Mouse (Mus musculus) embryonic fibroblast, embryonic 13.5 days (primary cell): ENCODE data around the gene Gp5. TPM values are rescaled to one million over a fixed set of nuclear protein-coding genes. Genes with fewer than 3 reads are reported as not detected.
"Not testable (repeated sequence)": the region's sequence is repeated elsewhere in the genome, so short reads cannot be mapped to it uniquely, and the experiment has no call there.

ENCODE experiments used
- H3K27ac ChIP-seq: 2 replicates; pipeline ENCODE4 v1.5.1; 2012; ENCODE audit warnings: low read length, control low read depth, inconsistent platforms; ENCODE audit not compliant: insufficient read depth
- H3K4me1 ChIP-seq: 2 replicates; pipeline ENCODE4 v1.6.1; 2011; ENCODE audit warnings: low read length; ENCODE audit not compliant: control insufficient read depth, insufficient read depth
- H3K4me3 ChIP-seq: 2 replicates; pipeline ENCODE4 v1.5.1; 2011; ENCODE audit warnings: mild to moderate bottlenecking, control low read depth, low read length; ENCODE audit not compliant: insufficient read depth
- CTCF ChIP-seq: IDR thresholded peaks from 2 replicates; pipeline ENCODE4 v1.5.1; 2011; ENCODE audit warnings: mild to moderate bottlenecking, control low read depth, low read length, moderate library complexity, borderline replicate concordance; ENCODE audit not compliant: insufficient read depth
- POLR2A ChIP-seq: IDR thresholded peaks from 2 replicates; pipeline ENCODE4 v1.6.1; 2011; ENCODE audit warnings: low read depth, mild to moderate bottlenecking, control low read depth, low read length, moderate library complexity
- polyA plus RNA-seq: library from polyadenylated mRNA; stranded (reverse); fragments of >200 nt; gene quantifications from 2 replicates; pipeline ENCODE4 v1.2.4, GENCODE M21; 2011; ENCODE audit warnings: low read depth; ENCODE audit not compliant: missing spikeins, insufficient read length

Gene Gp5
- 0.54 TPM in 1 of 2 replicates, not detected in the other for polyA plus RNA-seq

DNA sequence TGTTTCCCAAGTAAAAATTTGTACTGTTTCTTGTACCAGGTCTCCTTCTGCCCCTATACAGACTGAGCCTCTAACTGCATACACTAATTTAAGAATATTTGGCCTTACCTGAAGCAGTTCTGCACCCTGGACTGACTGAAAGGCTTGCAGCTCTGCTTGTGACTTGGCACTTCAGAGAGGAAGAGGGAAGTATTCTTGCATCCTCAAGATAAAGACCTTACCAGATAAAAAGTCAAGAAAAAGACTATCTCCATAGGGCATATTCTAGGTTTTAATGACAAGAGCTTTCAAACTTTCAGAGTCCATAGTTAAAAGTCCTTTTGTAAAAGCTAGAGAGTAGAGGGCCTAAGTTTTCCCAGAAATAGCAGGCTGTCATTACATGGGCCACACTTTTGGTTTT is at the start of gene Gp5:
Gp5 (minus strand) TSS at position 133 of the 400 bp plus-strand sequence.
- H3K27ac ChIP-seq: no peak within 1 kb of the TSS
- no peaks in the 10 kb centered on the region for H3K4me1 ChIP-seq
- no peak for TF ChIP-seq CTCF
- TF ChIP-seq POLR2A: no peak
- no peak within 1 kb of the TSS for H3K4me3 ChIP-seq

DNA sequence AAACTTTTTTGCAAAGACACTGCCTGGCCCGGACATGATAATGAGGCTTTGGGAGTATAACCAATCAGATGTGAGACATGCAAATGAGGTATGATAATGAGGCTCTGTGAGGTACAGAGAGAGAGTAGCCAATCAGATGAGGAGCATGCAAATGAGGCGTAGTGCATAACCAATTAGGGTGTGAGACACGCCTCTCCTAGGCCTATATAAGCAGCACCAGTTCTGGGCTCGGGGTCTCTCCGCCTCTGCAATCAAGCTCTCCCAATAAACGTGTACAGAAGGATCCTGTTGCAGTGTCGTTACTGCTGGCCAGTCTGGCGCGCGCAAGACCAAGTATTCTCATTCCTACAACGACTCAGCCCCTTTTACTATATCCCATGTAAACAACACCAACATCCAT is 42.9 kb upstream of the Gp5 start:
- H3K4me1 ChIP-seq, H3K27ac ChIP-seq, H3K4me3 ChIP-seq: not testable (repeated sequence)

DNA sequence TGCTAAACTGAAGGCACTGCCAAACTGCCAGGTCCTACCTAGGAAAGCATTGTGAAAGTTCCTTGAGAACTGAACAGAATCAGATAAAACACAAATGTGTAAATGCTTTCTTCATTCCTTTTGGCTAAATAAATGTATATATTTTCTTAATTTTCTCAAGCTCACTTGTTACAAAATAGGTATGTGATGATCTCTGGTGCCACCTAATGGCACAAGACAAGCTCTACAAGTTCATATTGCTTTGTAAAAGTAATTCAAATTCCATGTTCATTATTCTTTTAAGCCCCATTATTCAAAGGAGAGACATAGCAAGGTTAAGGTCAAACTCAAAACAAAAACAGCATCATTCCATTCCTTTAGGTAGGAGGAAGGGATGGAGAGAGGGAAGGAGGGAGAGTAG is 3.7 kb upstream of the Gp5 start:
- TF ChIP-seq POLR2A: no peak
- TF ChIP-seq CTCF: no peak
- H3K27ac ChIP-seq: no peak overlapping the region
- no peaks in the 10 kb centered on the region for H3K4me1 ChIP-seq
- no peak overlapping the region for H3K4me3 ChIP-seq

DNA sequence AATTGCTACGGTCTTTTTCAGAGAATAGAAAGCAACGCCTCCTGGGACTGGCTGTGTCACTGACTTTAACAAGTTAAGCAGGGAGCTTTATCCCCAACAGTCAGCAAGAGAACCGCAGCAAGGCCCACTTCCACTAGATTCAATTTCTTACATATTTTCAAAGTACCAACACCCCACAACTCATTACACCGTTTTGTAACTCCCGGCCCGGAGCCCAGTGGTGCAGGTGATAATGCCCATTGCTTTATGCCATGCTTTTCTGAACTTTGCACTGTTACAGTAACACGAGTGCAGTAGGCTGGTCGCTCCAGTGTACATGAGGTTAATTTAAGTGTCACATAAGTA is 436 bp downstream of the Gp5 start:
- Histone ChIP-seq H3K4me1 (no peaks in the 10 kb centered on the region), H3K4me3 (no peak overlapping the region), H3K27ac (no peak overlapping the region)
- TF ChIP-seq CTCF (no peak), POLR2A (no peak)

DNA sequence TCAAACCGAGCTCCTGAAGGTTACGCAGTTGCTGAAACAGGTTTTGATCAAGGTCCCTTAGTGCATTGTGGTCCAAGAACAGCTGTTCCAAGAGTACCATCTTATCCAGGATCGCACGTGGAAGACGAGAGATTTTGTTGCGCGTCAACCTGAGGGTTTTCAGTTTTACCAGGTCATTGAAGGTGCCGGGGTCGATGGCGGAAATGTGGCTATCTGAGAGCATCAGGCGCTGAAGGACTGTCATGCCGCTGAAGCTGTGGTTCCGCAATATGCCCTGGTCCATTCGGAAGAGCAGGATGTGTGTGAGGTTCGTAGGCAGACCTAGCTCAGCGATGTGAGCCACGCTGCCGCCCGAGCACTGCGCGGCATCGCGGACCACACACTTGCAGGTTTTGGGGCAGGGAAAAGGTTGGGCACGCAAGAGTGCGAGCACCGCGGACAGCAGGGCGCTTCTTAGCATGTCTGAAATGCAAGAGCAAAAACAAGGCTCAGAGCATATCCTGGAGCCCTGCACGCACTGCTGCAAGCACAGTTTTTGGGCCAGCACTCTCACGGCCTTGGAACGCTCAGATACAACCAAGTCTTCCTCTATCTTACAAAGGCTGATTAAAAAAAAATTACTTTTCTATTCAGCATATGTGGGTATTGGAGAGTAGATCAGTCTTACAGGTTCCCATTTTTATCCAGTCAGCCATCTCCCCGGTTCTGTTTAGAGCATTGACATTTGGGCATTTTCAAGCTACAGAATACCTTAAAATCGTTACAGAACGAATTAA is 996 bp downstream of the Gp5 start:
- Histone ChIP-seq H3K4me3 (no peak overlapping the region), H3K4me1 (no peaks in the 10 kb centered on the region), H3K27ac (no peak overlapping the region)
- TF ChIP-seq POLR2A (no peak), CTCF (no peak)

DNA sequence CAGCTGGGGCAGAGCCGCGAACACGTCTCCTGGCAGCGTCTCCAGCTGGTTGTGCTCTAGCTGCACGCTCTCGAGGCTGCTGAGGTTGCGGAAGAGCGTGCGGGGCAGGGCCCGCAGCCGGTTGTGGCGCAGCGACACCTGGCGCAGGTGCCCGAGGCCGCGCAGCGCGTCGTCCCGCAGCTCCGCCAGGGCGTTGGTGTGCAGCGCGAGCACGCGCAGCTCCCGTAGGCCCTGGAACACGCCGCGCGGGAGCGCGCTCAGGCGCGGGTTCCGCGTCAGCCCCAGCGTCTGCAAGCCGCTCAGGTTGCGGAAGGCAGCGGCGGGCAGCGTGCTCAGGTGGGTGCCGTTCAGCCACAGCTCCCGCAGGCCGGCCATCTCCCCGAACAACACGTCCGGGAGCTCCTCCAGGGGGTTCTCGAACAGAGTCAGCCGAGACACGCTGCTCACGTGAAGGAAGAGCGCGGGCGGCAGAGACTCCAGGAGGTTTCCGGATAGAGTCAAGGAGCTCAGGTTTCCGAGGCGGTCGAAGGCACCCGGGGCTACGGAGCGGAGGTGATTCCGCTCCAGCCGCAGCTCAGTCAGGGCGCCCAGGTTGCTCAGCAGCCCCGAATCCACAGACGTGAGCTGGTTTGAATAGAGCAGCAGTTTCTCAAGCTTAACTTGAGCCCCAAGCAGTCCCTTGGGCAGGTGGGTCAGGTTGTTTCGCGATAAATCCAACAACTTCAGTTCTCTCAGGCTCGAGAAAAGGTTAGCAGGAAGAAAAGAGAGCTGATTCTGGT is 1.8 kb downstream of the Gp5 start:
- no peak for TF ChIP-seq POLR2A
- TF ChIP-seq CTCF: no peak
- Histone ChIP-seq H3K27ac (no peak overlapping the region), H3K4me1 (no peaks in the 10 kb centered on the region), H3K4me3 (peak overlapping the region; percentile 24)

DNA sequence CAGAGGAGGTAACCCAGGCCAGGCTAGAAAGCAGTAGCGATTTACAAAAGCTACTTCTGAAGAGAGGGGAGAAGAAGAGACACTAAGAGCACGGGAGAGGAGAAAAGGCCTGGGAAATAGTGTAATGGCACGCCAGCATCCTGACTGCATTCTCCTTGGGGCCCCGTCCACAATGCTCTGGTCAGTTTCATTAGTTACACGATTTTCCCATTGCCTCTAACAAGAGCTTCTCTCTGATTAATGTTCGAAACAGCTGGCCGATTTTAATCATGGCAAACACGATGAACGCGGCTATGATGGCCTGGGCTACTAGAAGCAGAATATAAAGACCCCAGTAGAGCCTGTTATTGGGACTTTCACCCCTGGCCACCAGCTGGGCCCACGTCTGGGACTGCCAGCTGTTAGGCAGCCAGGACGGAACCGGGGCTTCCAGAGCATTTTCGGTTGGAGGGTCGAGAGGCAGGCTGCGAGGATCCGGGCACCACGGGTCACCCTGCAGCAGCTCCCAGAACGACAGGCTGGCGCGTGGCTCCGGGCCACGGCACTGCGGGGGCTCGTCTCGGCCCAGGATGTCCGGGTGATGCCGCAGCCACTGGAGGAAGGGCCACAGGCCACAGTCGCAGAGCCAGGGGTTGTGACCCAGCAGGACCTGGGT is 2.5 kb downstream of the Gp5 start:
- no peak for TF ChIP-seq CTCF
- no peak for TF ChIP-seq POLR2A
- no peak overlapping the region for H3K27ac ChIP-seq
- peak overlapping the region; percentile 24; the same call in 1 of the 2 replicates for H3K4me3 ChIP-seq
- H3K4me1 ChIP-seq: no peaks in the 10 kb centered on the region

DNA sequence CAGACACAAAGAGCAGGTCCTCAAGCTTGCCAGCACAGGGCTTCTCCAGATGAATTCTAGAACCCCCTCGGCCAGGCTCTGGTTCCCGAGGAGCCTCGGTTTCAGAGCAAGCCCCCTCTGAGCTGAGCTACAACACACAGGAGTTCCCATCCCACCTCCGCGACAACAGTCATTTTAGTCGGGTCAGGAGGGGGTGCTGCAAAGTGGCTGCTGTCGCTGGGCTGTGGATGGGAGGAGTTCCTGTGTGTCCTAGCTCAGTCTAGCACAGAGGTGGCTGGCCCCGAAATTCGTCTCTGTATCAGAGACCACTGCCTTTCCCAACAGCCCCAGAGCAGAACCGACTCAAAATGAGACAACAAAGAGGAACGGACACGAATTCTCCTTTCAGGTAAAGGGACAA is 3.3 kb downstream of the Gp5 start:
- no peak for TF ChIP-seq POLR2A
- no peak for TF ChIP-seq CTCF
- H3K27ac ChIP-seq: no peak overlapping the region
- no peak overlapping the region for H3K4me3 ChIP-seq
- H3K4me1 ChIP-seq: no peaks in the 10 kb centered on the region

DNA sequence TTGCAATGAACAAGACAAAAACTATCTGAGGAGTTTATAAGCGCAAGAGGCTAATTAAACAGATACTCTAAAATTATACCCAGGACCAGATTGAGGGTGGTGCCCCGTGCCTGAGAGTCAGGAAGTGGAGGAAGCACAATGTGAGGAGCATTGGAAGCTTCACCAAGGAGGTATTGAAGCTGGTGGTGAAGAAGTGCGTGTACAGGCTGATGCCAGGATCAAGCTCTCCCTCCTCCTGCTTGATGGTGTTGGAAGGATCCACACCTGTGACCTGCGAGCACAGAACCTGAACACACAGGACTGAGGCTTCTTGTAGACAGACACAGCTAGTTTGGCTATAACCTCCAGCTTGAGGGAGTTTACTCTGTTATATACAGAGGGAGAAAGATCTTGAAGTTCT is 4.5 kb downstream of the Gp5 start:
- Histone ChIP-seq H3K4me3 (no peak overlapping the region), H3K27ac (no peak overlapping the region), H3K4me1 (no peaks in the 10 kb centered on the region)
- TF ChIP-seq CTCF (no peak), POLR2A (no peak)

DNA sequence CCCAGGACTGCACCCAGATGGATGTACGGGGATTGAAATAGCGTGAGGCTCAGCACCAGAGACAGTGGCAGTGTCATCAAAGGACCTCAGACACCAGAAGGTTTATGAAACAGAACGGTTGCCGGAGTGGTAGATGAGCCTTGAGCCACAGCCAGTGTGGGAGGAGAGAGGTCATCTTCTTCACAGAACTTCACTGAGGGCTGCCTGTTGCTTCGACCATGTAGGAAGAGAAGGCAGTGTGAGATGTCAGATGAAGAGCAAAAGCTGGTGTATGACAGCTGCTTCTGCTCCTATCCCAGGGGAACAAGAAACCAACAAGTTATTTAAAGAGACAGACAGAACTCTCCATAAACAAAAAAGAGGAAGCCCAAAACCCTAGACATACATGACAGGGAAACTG is 6.3 kb downstream of the Gp5 start:
- no peak overlapping the region for H3K4me3 ChIP-seq
- TF ChIP-seq POLR2A (no peak), CTCF (no peak)
- no peaks in the 10 kb centered on the region for H3K4me1 ChIP-seq
- no peak overlapping the region for H3K27ac ChIP-seq
